Mouse (Mus musculus) hindlimb bud, embryonic 11.5 days (tissue): ENCODE data around the gene Limk2.

Source experiments
- DNase-seq: peaks from one replicate; pipeline ENCODE4 v3.0.0-alpha.2; 2012; ENCODE audit warnings: low read depth, low spot score; ENCODE audit errors: extremely low spot score

Gene Limk2

DNA sequence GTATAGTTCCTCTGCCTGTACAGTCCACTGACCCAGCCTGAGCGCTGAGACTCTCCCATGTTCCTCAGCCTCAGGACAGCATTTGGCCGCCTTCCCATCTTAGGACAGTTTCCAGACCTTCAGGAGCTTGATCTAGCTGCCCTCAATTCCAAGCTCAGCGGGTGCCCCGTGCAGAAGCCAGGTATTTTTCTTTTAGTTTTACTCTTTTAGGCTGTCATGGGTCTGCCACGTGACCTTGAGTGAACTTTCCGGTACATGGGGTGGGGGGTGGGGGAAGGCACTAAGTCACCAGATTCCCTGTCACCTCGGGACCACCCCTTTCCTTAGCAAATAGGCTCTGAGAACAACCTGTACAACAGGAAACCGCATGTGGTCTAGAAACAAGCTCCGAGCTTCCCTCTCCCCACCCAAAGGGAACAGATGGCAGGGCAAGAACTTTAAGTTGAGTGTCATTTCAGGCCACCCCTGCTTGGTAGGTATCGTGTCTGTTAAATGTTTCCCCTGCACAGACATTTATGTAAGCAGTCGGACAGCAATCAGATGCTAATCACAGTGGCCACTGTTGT, 73.3 kb downstream of the Limk2 start:
- no peak for DNase-seq

DNA sequence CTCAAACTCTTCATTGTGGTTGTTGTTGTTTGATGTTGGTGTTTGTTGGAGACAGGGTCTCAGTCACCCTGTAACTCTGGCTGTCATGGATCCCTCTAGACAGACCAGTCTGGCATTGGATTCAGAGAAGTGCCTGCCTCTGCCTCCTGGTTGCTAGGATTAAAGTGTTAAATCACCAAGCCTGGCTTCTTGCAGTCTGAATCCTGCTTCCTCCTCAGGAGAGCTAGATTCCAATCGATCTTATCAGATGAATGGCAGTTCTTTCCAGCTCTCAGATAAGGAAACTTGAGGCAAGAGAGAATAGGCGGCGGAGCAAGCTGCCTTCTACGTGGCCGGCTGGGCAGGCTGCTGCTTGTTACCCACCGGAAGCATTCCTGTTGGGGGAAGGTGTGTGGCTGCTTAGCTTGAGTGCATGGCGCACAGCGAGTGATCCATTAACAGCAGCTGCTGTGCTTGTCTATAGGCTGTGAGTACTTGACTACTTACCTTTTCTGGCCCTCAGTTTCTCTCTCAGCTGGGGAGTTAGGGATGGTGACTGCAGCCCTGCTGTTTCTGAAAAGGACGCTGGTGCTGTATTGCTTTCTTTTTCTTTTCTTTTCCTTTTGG, 74.2 kb downstream of the Limk2 start:
- no peak for DNase-seq

DNA sequence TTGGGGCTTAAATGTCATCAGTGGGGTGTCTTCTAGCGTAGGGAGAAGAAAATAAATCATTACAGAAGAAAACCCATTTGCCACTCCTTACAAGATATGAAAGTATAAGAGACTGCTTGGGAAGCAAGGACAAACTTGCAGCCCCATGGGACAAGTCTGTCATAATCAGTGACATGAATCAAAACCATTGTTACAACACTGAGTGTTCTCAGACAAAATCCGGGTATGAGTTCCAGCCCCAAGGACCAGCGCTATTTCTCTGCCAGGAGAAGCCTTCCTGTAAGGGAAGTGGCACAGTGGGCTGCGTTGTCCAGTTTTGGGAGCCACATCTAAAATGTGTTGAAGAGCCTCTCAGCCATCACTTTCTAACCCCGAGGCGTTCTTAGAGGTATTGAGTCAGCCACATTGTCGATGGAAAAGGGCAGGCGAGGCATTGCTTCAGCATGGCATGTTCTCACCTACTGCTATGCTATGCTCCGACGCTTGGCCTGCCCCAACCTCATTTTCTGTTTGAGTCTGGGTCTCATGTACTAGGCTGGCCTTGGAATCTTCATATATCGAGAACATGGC, 74.8 kb downstream of the Limk2 start:
- no peak for DNase-seq

DNA sequence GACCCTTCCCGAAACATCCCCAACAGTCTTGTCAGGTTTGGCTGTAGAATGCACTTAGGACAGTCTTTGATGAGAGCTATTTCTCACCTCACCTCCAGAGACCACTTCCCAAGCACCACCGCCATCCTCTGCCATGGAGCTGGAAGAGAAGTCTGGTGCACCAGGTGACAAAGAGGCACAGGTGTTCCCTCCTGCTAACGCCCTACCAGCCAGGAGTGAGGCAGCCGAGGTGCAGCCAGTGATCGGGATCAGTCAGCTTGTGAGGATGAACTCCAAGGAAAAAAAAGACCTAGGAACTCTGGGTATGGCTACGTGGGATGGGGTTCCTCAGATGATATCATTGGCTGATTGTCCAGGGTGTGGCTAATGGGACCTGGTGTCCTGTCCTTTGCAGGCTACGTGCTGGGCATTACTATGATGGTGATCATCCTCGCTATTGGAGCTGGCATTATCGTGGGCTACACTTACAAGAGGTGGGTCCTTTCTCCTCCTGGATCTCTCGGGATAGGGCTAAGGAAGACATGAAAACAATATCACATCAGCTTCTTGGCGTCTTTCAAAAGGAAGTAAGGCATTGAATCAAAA, 75.8 kb downstream of the Limk2 start:
- DNase-seq, result no peak

DNA sequence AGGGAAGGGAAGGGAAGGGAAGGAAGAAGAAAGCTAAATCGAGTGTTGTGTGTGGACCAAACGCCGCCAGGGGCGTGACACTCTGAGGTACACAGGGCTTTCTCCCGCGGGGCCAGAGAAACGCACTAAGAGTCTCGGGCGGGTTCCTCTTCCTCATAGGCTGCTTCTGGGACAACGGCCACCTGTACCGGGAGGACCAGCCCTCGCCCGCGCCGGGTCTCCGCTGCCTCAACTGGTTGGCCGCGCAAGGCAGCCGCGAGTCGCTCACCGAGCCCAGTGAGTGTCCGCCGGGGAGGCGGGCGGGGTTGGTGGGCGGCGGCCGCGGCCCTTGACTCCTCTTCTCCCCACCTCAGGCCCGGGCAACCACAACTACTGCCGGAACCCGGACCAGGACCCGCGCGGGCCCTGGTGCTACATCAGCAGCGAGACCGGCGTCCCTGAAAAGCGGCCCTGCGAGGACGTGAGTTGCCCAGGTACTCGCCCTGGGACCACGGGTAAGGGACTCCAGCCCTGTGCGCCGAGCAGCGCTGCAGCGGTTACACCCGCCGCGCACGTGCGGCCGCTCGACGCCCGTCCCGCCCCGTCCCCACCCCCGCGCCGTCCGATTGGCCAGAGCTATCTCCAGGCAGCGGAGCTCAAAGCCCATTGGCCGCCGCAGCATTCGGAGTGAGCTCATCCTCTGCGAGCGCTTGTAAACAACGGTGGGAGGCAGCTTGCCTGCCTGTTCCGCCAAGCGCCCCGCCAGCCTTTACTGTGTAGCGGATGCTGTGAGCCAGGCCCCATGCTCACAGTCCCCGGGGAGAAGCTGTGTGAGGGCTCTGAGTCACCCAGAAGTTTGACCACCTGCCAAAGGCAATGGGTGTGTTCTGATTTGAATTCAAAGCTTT, 77.0 kb downstream of the Limk2 start:
- no peak for DNase-seq

DNA sequence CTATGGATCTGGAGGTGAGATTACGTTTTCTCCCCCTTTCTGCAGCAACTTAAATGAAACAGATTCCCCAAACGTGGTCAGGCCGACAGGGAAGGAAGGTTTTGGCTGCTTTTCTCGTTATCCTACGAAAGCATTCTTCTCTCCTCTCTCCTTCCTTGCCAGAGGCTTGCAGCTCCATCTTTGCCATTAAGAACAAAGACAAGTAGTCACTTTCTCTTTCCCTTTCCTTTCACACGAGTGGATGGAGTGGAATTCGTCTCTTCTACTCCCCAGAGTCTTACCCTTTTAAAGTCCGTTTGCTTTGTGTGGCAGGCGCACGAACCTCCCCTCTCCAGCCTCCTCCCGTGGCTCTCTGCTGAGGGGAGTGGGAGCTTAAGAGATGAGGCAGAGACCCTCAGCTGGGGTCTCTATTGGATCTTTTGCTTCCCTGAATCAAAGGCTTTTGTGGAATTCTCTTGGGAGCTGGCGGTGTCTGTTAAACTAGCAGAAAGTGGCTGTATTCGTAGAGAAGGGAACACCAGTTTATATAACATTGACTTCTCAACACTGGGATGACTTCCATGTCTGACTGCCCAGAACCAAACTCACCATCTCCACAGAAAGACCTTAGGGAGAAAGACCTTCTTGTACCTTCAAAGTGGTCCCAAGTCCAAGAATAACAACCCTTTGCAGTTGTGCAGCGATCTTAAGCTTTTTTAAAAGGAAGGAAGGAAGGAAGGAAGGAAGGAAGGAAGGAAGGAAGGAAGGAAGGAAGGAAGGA, 77.8 kb downstream of the Limk2 start:
- no peak for DNase-seq

DNA sequence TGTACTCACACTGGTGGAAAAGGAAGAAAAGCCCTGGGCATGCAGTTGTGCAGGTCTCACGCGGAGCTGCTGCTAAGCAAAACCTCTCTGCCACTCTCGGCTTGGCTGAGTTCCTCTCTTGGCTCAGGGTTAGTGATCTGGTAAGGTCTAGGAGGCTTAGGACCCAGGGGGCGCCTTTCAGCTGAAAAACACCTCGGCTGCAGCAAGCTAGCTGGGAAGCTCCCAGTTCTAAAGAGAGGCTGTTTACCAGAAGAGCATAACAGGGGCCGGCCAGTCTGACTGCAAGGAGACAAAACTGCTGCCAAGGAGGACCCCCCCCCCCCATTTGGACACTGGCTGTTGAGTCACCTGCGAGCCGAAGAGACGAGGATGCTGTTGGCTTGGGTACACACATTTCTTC, 78.4 kb downstream of the Limk2 start:
- no peak for DNase-seq

DNA sequence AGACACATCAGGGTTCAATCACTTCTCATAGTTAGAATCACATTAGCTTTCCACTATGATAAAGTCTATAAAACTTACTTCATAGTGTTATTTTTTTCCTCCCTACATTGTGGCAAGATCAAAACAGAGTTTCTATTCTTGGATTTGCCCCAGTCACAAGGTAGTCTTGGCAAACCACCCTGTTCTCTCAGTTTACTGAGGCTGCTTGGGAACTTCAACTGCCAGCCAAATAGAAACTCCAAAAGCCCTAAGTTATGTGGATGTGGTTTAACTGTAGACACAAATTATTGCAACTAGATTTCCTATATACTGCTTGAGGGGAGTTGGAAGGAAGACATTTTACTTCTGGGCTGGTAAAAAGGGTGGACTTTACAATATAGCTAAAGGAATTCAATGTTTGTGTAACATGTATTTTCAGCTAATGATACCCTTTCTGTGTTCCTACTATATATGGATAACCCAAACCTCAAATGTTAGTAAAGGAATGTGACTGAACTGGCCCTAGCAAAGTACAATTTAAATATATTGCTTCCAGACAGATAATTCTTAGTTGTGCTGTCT, 79.0 kb downstream of the Limk2 start, which contains the start of gene Pik3ip1:
Gene Pik3ip1, plus strand, starts transcription at position 511 of the 561 bp plus-strand sequence.
- no peak for DNase-seq

DNA sequence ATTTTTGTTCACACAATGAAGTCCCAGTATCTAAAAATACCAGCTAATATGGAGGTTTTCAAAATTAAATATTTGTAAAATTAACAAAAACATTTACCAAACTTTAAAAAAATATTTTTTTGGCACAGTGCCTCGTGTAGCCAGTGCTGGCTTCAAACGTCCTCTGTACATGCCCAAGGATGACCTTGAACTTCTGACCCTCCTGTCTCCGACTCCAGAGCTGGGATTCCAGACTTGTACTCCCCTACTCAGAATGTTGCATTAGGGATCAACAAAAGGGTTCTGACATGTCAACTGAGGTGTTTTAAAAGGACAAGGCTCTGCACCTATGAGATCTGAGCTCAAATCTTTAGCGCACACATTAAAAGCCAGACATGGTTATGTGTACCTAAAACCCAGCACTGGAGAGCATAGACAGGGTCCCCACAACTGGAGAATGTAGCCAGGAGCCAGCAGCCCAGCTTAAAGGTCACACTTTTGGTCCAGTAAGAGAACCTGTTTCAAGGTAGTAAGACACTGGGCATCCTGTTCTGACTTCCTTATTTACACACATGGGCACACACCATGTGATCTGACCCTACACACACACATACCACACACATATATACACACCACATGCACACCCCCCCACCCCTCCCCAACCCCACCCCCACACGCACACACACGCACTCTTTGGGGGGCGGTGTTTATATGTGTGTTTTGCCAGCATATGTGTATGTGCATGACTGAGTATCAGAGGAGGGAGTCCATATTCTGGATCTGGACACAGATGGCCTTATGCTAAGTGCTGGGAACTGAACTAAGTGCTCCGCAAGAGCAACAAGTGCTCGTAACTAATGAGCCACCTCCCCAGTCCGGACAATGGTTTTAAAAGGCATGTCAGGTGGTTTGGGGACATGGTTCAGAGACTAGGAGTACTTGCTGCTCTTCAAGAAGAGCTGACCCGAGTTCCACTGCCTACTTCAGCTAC, 79.9 kb downstream of the Limk2 start:
- DNase-seq, result no peak

DNA sequence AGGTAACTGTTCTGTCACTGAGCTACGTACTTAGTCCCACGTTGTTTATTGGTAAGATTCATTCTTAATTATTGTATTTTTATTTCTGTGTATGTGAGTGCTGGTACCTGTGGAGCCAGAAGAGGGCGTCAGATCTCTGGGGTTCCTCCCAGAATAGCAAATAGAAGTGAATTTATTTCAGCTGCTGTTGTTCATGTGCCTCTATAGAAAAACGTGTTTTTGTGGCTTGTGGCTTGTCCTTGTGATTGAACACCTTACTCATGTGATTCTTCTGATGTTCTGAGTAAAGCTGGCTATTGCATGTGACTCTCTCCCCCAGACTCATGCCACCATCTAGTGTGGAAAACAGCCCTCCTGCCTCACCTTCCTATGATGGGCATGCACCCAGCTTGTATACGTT, 80.7 kb downstream of the Limk2 start:
- DNase-seq, result no peak

DNA sequence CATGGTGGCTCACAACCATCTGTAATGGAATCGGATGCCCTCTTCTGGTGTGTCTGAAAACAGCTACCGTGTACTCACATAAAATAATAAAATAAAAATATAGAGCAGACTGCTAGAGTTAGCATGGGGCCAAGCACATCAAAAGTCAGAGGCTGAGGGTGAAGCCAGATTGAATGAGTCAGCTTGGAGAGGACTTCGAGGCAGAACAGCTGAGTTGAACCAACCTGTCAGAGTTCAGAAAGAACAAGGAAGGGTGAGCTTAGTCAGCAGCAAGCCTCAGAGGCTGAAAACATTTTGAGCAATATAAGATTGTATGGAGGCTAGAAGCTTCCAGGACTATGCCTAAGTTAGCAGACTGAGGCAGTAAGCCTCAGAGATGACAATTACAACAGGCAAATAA, 90.7 kb downstream of the Limk2 start:
- DNase-seq, result no peak

DNA sequence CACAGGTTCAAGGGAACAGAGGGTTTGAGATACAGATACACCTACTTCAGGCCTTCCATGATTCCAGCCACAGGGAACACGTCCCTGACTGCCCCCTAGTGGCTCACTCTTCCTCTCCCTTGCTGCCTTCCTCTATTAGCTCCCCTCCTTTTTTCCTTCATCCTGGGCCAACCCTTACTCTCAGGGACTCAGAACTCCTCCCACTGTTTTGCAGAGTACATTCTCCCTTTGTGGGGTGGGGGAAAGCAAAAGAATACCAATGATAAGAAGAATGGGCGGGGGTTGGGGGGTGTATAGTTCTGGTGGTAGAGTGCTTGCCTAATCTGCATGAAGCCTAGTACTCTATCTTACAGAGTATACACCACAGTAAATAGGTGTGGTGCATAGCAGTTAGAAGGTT, 94.8 kb downstream of the Limk2 start:
- DNase-seq, result no peak

DNA sequence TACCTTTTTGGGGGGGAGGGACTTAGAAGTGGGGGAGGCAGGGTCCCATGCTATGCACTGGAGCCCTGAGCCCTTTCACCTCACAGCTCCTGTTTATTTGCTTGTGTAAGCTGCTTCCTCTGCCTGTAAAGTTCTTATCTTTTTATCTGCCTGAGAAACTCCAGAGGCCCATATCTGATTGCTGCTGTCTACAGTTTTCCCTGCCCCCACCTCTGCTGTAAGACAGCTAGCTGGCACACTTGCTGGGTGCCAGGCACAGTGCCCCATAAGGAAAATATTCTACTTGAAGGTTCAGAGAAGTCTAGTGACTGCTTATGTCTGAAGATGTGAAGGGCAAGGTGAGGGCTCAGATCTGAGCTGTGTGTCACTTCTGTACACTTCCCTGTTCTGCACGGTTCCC, 95.7 kb downstream of the Limk2 start:
- DNase-seq, result no peak

DNA sequence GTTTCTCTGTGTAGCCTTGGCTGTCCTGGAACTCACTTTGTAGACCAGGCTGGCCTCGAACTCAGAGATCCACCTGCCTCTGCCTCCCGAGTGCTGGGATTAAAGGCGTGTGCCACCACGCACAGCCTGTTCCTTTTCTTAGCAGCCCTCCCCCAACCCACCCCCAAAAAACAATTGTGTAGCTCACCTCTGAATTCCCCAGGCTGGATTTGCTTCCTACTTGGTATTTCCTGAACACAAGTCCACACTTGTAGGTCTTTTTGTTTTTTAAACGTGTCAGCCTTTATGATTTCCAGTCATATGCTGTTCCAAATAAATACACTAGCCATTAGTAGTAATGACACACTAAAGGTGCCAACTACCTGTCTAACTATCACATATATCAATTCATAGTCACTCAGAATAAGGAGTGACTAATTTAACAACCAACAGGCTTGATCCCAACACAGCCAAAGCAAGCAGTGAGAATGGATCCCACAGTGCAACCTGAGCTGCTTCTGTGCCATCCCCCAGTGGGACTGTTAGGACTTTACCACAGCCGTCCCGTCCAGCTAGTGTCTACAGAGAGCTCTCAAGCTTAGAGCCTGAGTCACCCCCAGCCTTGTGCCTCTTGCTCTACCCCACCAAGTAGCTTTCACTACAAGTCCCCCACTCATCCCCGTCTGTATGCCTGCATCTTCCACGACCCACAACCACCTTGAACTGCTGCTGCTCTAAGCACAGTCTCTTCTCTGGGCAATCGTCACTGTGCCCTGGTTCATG, 97.2 kb downstream of the Limk2 start:
- DNase-seq, result no peak

DNA sequence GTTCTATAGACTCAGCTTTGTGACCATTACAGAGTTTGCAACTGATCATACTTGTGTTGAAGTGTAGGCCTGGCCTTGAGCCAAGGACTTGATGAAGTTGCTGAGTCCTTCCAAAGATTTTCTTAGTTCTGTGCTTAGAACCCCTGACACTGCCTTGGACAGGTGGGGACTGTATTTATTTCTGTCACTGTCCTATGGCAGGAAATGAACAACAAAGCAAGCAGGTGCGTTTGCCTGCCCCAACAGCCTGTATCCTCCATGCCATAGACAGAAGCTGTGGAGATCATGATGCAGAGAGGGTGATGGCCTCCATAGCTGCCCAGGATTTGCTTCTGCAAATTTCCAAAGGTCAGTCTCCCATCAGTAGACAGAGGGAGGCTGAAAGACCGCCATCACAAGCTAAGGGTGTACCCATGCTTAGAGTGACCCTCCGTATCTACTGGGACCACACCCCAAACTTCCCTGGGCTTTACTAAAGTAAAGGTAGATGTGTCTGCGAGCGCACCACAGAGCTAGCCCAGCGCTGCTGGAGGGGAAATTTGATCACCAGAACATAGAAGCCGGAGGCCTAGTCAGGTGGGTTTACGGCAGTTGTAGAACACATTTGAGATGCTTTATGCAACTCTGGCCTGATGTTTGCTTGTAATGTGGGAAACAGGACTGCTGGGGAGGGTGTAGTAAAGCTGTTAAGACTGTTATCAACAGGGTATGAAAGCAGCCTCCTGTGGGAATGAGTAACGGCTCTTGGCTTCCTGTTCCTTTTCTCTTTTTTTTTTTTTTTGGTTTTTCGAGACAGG, 98.0 kb downstream of the Limk2 start:
- DNase-seq, result no peak

DNA sequence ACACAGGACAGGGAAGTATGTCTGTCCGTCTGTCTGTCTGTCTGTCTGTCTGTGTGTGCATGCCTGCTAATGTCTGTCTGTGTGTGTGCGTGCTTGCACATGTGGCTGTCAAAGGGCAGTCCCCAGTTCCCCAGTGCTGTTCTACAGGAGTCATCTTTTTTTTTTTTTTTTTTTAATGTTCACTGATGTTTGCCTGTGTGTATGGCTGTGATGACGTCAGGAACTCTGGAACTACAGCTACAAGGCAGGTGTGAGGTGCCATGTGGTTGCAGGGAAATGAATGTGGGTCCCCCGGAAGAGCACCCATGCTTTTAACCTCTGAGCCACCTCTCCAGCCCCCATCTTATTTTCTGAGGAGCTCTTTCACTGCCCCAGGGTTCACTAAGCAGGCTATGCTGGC, 99.1 kb downstream of the Limk2 start:
- DNase-seq, result no peak

DNA sequence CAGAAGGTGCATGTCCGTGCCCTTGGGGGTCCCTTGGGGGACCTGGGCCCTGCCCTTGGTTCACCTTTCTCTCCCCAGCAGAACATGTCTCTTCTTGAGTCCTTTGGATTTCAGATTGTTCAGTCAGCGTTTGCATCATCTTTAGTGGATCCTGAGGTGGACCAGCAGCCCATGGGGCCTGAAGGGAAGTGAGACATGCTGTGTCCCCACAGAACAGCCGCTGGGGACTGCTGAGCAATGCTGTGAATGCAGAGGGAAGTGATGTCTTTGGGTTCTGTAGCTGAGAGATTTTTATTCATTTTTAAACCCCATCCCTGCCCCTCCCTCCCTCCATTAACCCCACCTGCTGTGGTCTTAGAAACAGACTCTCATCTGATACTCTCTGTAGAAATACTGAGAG, 101.1 kb downstream of the Limk2 start:
- no peak for DNase-seq

DNA sequence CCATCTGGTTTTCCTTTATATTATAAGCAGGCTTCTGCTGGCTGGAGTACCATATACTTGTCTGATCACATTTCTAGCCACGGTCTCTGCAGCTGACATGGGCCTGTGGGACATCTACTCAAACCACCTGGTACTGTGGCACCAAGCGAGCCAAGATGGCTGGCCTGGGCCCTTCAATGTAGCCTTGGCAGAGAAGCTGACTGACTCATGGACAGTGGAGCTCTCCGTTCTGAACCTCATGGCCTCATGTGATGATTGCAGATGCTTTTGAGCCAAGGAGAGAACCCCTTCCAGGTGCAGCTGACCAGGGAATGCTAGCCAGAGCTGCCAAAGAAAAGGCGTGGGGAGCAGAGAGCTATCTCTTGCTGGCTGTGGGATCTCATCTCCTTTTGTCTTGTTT, 103.2 kb downstream of the Limk2 start:
- no peak for DNase-seq
